In genomic region chr4:70232383-70232782, GRCm38 (mm10) we compare ENCODE assay signal across 15 mouse cellular contexts.
"Had no signal": no experiment of that assay in that cellular context is flagged by ENCODE, and none has a peak within 500 bp of the region (broad histone marks: within the 10 kb centered on the region; RNA-seq: fewer than 3 reads in every experiment).

No protein-coding gene starts in this region.

- H3K27me3 ChIP-seq: neural tube, embryonic 15.5 days; stomach, embryonic 15.5 days had no signal

- H3K4me3 ChIP-seq: neural tube, embryonic 15.5 days; stomach, embryonic 15.5 days had no signal

- DNase-seq: retina, postnatal 1 day; right cerebral cortex, adult 18-20 months; right cerebral cortex, postnatal 14 days; right cerebral cortex, postnatal 25 days; right cerebral cortex, postnatal 4 days; spleen, adult 18-20 months; thymus, adult 18-20 months; thymus, adult 2 months; thymus, postnatal 14 days; thymus, postnatal 25 days; thymus, postnatal 36 days; thymus, postnatal 4 days had no signal

- H3K4me2 ChIP-seq: neural tube, embryonic 15.5 days; stomach, embryonic 15.5 days had no signal

- H3K9me3 ChIP-seq: neural tube, embryonic 15.5 days; stomach, embryonic 15.5 days had no signal

- H3K9ac ChIP-seq: neural tube, embryonic 15.5 days; stomach, embryonic 15.5 days had no signal

- H3K4me1 ChIP-seq: stomach, embryonic 15.5 days had no signal

- H3K27ac ChIP-seq: neural tube, embryonic 15.5 days; stomach, embryonic 15.5 days; stomach, postnatal 0 days had no signal
